Mouse (Mus musculus) stomach, embryonic 16.5 days (tissue): ENCODE results near the gene Tpp1. TPM values are rescaled to one million over a fixed set of nuclear protein-coding genes. Genes with fewer than 3 reads are reported as not detected.
"Not testable (repeated sequence)": the region's sequence is repeated elsewhere in the genome, so short reads cannot be mapped to it uniquely, and the experiment has no call there.

ENCODE experiments used
- ATAC-seq: fragments of 200-750 bp; cut with Nextera tagmentation; 2 replicates; pipeline ENCODE4 v1.8.0; 2017; ENCODE audit warnings: moderate number of reproducible peaks, moderate TSS enrichment; ENCODE audit not compliant: insufficient read depth, low FRiP score
- H3K27ac ChIP-seq: fragments of 300-500 bp; sonication (generic); 2 replicates; pipeline ENCODE4 v1.5.1; 2014; ENCODE audit warnings: low read length
- H3K27me3 ChIP-seq: fragments of 300-500 bp; sonication (generic); 2 replicates; pipeline ENCODE4 v1.6.1; 2014; ENCODE audit warnings: low read length, control low read depth, mixed read lengths; ENCODE audit not compliant: control insufficient read depth, insufficient read depth
- H3K36me3 ChIP-seq: fragments of 300-500 bp; sonication (generic); 2 replicates; pipeline ENCODE4 v1.6.1; 2014; ENCODE audit warnings: low read length; ENCODE audit not compliant: control insufficient read depth, insufficient read depth
- H3K4me1 ChIP-seq: fragments of 300-500 bp; sonication (generic); 2 replicates; pipeline ENCODE4 v1.6.1; 2014; ENCODE audit warnings: low read length, control low read depth, mixed read lengths; ENCODE audit not compliant: control insufficient read depth, insufficient read depth
- H3K4me2 ChIP-seq: fragments of 300-500 bp; sonication (generic); 2 replicates; pipeline ENCODE4 v1.6.1; 2014; ENCODE audit warnings: low read depth, low read length, mixed read lengths
- H3K4me3 ChIP-seq: fragments of 300-500 bp; sonication (generic); replicated peaks from 2 replicates; pipeline ENCODE4 v1.5.1; 2014; ENCODE audit warnings: mild to moderate bottlenecking, low read length
- H3K9ac ChIP-seq: fragments of 300-500 bp; sonication (generic); 2 replicates; pipeline ENCODE4 v1.6.1; 2014; ENCODE audit warnings: low read length
- H3K9me3 ChIP-seq: fragments of 300-500 bp; sonication (generic); replicated peaks from 2 replicates; pipeline ENCODE4 v1.6.1; 2016; ENCODE audit warnings: low read length, control low read depth; ENCODE audit not compliant: control insufficient read depth
- WGBS: fragments of 180-500 bp; shearing (Covaris S2); extraction: QIAGEN DNeasy Blood & Tissue Kit; methylation state at CpG from one replicate; pipeline ENCODE4 v1.1.7; 2014; 5-methylcytosine and 5-hydroxymethylcytosine counted together
- polyA plus RNA-seq: library from polyadenylated mRNA; unstranded; fragments of >200 nt; fragmentation: Nextera tagmentation; extraction: Ambion mirVana; gene quantifications from 2 replicates; pipeline ENCODE4 v1.2.1, GENCODE M21; 2015

Gene Tpp1
- polyA plus RNA-seq, 1 experiment from 2014 or later = 77.3 TPM

DNA sequence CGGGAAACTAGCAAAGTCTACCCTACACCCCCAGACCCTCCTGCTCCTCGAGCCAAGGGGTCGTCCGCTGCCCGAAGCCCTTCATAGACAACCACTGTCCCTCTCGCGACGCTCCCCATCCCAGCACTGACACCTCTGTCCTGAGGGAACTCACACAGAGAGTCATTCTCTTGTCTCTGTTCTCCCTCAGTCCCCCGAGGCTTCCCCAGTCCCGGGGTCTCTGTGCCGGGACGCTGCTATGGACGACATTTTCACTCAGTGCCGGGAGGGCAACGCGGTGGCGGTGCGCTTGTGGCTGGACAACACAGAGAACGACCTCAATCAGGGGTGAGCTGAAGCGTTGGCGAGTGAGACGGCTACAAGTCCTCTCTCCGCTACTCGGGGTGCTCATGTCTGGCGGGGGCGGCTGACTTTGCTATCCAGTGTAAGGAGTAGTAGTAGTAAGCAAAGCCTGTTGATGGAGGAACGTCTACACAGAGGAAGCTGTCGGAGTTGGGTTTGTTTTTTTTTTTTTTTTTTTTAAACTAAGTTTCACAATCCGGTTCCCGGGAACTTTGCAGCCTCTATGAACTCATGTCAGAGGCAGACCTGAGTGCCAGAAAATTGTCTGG lies 15.0 kb downstream of the Tpp1 start, which contains the start of gene Rrp8:
Rrp8 (minus strand) TSS at position 475 of the 611 bp plus-strand sequence.
- ATAC-seq = peak; percentile 0; the same call in 1 of the 2 replicates

DNA sequence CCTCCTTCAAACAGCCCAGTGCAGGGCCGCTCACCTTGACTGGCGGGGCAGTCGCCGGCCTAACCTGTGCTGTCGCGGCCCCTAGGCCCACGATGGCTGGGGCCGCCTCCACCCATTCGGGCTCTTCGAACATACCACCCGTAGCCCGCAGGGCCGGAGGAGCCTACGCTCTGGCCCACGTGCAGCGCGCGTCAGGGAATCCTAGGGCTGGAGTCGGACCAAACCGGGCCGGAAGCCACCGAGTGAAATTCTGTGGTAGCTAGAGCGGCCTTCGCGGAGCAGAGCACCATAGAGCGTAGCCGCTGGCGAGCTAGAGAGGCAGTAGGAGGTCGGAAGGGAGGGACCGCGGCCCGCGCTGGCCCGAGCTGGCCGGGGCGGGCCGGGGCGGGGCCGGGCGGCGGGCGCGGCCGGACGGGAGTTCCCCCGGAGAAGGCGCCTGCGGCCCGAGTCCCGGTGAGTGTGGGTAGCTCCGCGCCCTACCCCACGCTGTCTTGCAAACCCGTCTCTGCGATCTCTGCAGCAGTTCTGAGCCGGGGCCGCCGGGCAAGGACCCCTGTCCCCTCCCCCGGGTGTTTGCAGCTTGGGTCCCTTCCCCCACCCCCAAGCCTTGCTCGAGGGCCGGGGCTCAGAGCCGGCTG lies 15.7 kb downstream of the Tpp1 start, which contains the start of gene Ilk:
Ilk (plus strand) TSS at position 329 of the 638 bp plus-strand sequence.
- under 1% methylated on average over 62 of the region's 62 CpGs for WGBS
- H3K27ac ChIP-seq = peak within 1 kb of the TSS; percentile 95
- no peaks in the 10 kb centered on the region for H3K27me3 ChIP-seq
- peak within 1 kb of the TSS; percentile 93 for H3K4me3 ChIP-seq
- H3K9ac ChIP-seq = peak within 1 kb of the TSS; percentile 95
- H3K4me1 ChIP-seq = peaks cover 24% of the 10 kb centered on the region
- peaks cover 34% of the 10 kb centered on the region for H3K36me3 ChIP-seq
- H3K9me3 ChIP-seq = no peaks in the 10 kb centered on the region
- H3K4me2 ChIP-seq = peak within 1 kb of the TSS; percentile 73
- ATAC-seq = peak; percentile 98

More for the DNA sequence above, 15.0 kb downstream of the Tpp1 start, which contains the start of gene Rrp8:
- Histone ChIP-seq H3K27me3 (no peaks in the 10 kb centered on the region), H3K36me3 (peaks cover 33% of the 10 kb centered on the region), H3K4me1 (peaks cover 24% of the 10 kb centered on the region), H3K27ac (peak within 1 kb of the TSS; percentile 97), H3K9me3 (no peaks in the 10 kb centered on the region), H3K4me2 (peak within 1 kb of the TSS; percentile 73), H3K4me3 (peak within 1 kb of the TSS; percentile 93), H3K9ac (peak within 1 kb of the TSS; percentile 95)
- under 1% methylated on average over 30 of the region's 30 CpGs for WGBS

- not testable (repeated sequence) for H3K27me3 ChIP-seq, ATAC-seq, H3K9me3 ChIP-seq
- WGBS = 39% methylated on average over 4 of the region's 4 CpGs
- Histone ChIP-seq H3K4me2 (peak overlapping the region; percentile 73), H3K9ac (peak overlapping the region; percentile 95), H3K27ac (peak overlapping the region; percentile 95; the same call in 1 of the 2 replicates), H3K36me3 (peaks cover 29% of the 10 kb centered on the region), H3K4me1 (peaks cover 20% of the 10 kb centered on the region), H3K4me3 (peak overlapping the region; percentile 93)
Measured at GRCm38 (mm10) chr7:105735464-105735863, 16.6 kb downstream of the Tpp1 start.

DNA sequence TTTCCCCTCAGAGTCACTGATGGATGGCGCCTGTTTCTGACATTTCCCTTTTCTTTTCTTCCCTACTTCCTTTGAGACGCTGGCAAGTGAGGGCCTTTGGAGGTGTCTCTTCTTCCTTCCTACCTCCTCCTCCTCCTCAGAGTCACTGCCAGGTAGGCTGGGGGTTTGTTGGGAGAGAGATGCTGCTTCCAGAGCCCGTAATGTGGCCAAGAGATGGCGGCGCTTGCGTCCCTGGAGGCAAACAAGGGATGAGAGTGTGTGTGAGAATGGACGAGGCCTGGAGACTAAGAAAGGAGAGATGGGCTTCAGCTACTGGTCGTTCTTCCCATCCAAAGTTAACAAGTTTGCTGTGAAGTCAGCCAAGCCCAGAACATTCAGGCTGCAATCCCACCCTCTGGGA lies 17.2 kb downstream of the Tpp1 start:
- H3K4me3 ChIP-seq = peak overlapping the region; percentile 93; the same call in 1 of the 2 replicates
- no peaks in the 10 kb centered on the region for H3K9me3 ChIP-seq
- no peak for ATAC-seq
- peak overlapping the region; percentile 95; the same call in 1 of the 2 replicates for H3K9ac ChIP-seq
- H3K4me2 ChIP-seq = no peak overlapping the region
- H3K27ac ChIP-seq = no peak overlapping the region
- peaks cover 24% of the 10 kb centered on the region for H3K36me3 ChIP-seq
- no peaks in the 10 kb centered on the region for H3K27me3 ChIP-seq
- 80% methylated on average over 8 of the region's 8 CpGs for WGBS
- H3K4me1 ChIP-seq = peaks cover 20% of the 10 kb centered on the region

GRCm38 (mm10) chr7:105733836-105734235 lies 18.2 kb downstream of the Tpp1 start:
- no peak overlapping the region for H3K27ac ChIP-seq
- peaks cover 24% of the 10 kb centered on the region for H3K36me3 ChIP-seq
- peaks cover 14% of the 10 kb centered on the region for H3K4me1 ChIP-seq
- H3K9ac ChIP-seq = no peak overlapping the region
- 93% methylated on average over 11 of the region's 11 CpGs for WGBS
- no peaks in the 10 kb centered on the region for H3K9me3 ChIP-seq
- no peak overlapping the region for H3K4me2 ChIP-seq
- H3K27me3 ChIP-seq = no peaks in the 10 kb centered on the region
- ATAC-seq = no peak
- H3K4me3 ChIP-seq = no peak overlapping the region

- Histone ChIP-seq H3K9me3 (no peaks in the 10 kb centered on the region), H3K4me3 (no peak overlapping the region), H3K4me2 (no peak overlapping the region), H3K9ac (no peak overlapping the region), H3K4me1 (no peaks in the 10 kb centered on the region), H3K36me3 (peaks cover 18% of the 10 kb centered on the region), H3K27me3 (no peaks in the 10 kb centered on the region), H3K27ac (no peak overlapping the region)
- ATAC-seq = no peak
- 81% methylated on average over 6 of the region's 6 CpGs for WGBS
Measured at GRCm38 (mm10) chr7:105728701-105729428, 23.2 kb downstream of the Tpp1 start.

DNA sequence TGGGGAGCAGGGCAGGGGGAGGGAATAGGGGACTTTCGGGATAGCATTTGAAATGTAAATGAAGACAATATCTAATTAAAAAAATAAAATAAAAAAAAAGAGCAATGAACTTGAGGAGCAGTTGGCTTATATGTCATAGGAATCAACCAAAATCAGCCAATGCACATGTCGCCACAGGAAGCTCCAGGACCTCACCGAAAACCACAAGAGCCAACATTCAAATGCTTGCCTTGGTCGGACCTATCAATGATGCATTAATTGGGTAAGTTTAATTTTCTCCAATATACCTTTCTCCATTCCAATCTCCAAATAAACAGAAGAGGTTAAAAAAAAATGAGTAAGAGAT lies 25.1 kb downstream of the Tpp1 start:
- no peaks in the 10 kb centered on the region for H3K9me3 ChIP-seq
- H3K4me1 ChIP-seq = no peaks in the 10 kb centered on the region
- 0 out of 2 replicates have a peak, but pooled peaks cover 4% of the 10 kb centered on the region for H3K36me3 ChIP-seq
- WGBS = 95% methylated on average over 4 of the region's 4 CpGs
- no peak overlapping the region for H3K27ac ChIP-seq
- no peak overlapping the region for H3K4me2 ChIP-seq
- H3K27me3 ChIP-seq = no peaks in the 10 kb centered on the region
- ATAC-seq = no peak
- no peak overlapping the region; the same call in 1 of the 2 replicates for H3K9ac ChIP-seq
- no peak overlapping the region for H3K4me3 ChIP-seq

DNA sequence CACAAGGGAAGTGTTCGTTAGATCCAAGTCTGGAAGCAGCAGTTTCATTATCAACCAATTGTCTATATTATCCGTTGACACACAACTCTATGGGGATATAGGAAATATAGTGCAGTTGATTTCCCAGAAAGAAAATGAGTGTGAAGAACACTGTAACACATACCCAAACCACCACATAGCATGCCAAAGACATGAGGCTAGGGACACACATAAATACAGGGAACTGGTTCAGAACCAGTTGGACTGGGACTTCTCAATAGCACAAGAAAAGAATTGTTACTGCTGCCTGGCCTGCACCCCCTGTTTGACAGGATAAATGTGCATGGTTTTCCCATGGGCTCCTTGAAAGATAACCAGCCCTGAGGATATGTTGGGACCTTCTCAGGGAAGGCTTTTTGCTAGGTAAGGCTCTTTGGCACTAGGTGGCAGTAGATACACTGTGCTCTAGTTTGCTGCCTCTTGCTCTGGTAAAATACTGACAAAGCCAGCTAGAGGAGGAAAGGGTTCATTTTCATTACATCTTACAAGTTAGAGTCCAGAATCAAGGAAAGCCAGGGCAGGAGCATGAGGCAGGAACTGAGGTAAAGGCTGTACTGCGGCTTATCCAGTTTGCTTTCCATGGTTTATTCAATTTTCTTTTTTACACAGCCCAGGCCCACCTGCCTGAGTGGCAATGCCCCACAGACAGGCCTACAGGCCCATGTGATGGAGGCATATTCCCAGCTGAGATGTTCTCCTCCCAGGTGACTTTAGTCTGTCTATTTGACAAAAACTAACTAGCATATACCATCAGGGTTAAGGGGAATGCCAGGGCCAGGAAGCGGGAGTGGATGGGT lies 25.7 kb downstream of the Tpp1 start:
- Histone ChIP-seq H3K4me2 (no peak overlapping the region), H3K27ac (no peak overlapping the region), H3K4me3 (no peak overlapping the region), H3K36me3 (0 out of 2 replicates have a peak, but pooled peaks cover under 1% of the 10 kb centered on the region), H3K9me3 (no peaks in the 10 kb centered on the region), H3K9ac (no peak overlapping the region; the same call in 1 of the 2 replicates), H3K4me1 (no peaks in the 10 kb centered on the region), H3K27me3 (no peaks in the 10 kb centered on the region)
- 86% methylated on average over 4 of the region's 4 CpGs for WGBS
- peak; percentile 71; the same call in 1 of the 2 replicates for ATAC-seq
